Mouse (Mus musculus) hindbrain, embryonic 15.5 days (tissue): ENCODE data around the gene Poc1b. TPM values are rescaled to one million over a fixed set of nuclear protein-coding genes. Genes with fewer than 3 reads are reported as not detected.
"Not testable (repeated sequence)": the region's sequence is repeated elsewhere in the genome, so short reads cannot be mapped to it uniquely, and the experiment has no call there.

ENCODE experiments used
- ATAC-seq: fragments of 200-750 bp; cut with Nextera tagmentation; 2 replicates; pipeline ENCODE4 v1.8.0; 2017; ENCODE audit warnings: low read depth, moderate number of reproducible peaks, moderate TSS enrichment; ENCODE audit not compliant: low FRiP score
- H3K27ac ChIP-seq: fragments of 300-500 bp; sonication (generic); replicated peaks from 2 replicates; pipeline ENCODE4 v1.5.1; 2015; ENCODE audit warnings: mild to moderate bottlenecking, inconsistent platforms
- H3K27me3 ChIP-seq: fragments of 300-500 bp; sonication (generic); 2 replicates; pipeline ENCODE4 v1.6.1; 2015; ENCODE audit warnings: control low read depth, inconsistent platforms
- H3K36me3 ChIP-seq: fragments of 300-500 bp; sonication (generic); 2 replicates; pipeline ENCODE4 v1.6.1; 2015; ENCODE audit warnings: control low read depth, inconsistent platforms
- H3K4me1 ChIP-seq: fragments of 300-500 bp; sonication (generic); replicated peaks from 2 replicates; pipeline ENCODE4 v1.6.1; 2015; ENCODE audit warnings: control low read depth, inconsistent platforms
- H3K4me2 ChIP-seq: fragments of 300-500 bp; sonication (generic); 2 replicates; pipeline ENCODE4 v1.6.1; 2015; ENCODE audit warnings: moderate library complexity, mild to moderate bottlenecking, inconsistent platforms
- H3K4me3 ChIP-seq: fragments of 300-500 bp; sonication (generic); 2 replicates; pipeline ENCODE4 v1.5.1; 2015; ENCODE audit warnings: mild to moderate bottlenecking, inconsistent platforms
- H3K9ac ChIP-seq: fragments of 300-500 bp; sonication (generic); 2 replicates; pipeline ENCODE4 v1.6.1; 2015; ENCODE audit warnings: inconsistent platforms
- H3K9me3 ChIP-seq: fragments of 300-500 bp; sonication (generic); 2 replicates; pipeline ENCODE4 v1.6.1; 2016; ENCODE audit warnings: control low read depth, inconsistent platforms
- WGBS: fragments of 180-500 bp; shearing (Covaris S2); methylation state at CpG from one replicate; pipeline ENCODE4 v1.1.7; 2015; 5-methylcytosine and 5-hydroxymethylcytosine counted together
- polyA plus RNA-seq: library from polyadenylated mRNA; unstranded; fragments of >200 nt; fragmentation: Nextera tagmentation; extraction: Ambion mirVana; gene quantifications from 2 replicates; pipeline ENCODE4 v1.2.1, GENCODE M21; 2015

Gene Poc1b
- polyA plus RNA-seq, 1 experiment from 2014 or later: 15.4 TPM

- Histone ChIP-seq H3K36me3 (no peaks in the 10 kb centered on the region; the same call in 1 of the 2 replicates), H3K9ac (no peak overlapping the region), H3K27ac (no peak overlapping the region), H3K4me3 (no peak overlapping the region), H3K4me2 (no peak overlapping the region), H3K27me3 (no peaks in the 10 kb centered on the region), H3K9me3 (no peaks in the 10 kb centered on the region), H3K4me1 (peaks cover 11% of the 10 kb centered on the region; the same call in 1 of the 2 replicates)
- WGBS: 91% methylated on average over 16 of the region's 16 CpGs
- ATAC-seq: no peak
Observed at GRCm38 (mm10) chr10:99133321-99133875, 26.6 kb downstream of the Poc1b start.

GRCm38 (mm10) chr10:99136337-99136736 is 29.5 kb downstream of the Poc1b start:
- H3K9me3 ChIP-seq: no peaks in the 10 kb centered on the region
- H3K27ac ChIP-seq: no peak overlapping the region
- no peak overlapping the region for H3K4me3 ChIP-seq
- no peaks in the 10 kb centered on the region for H3K27me3 ChIP-seq
- peaks cover 4% of the 10 kb centered on the region; the same call in 1 of the 2 replicates for H3K4me1 ChIP-seq
- H3K36me3 ChIP-seq: peaks cover 4% of the 10 kb centered on the region; the same call in 1 of the 2 replicates
- ATAC-seq: no peak
- 59% methylated on average over 5 of the region's 5 CpGs for WGBS
- H3K4me2 ChIP-seq: no peak overlapping the region
- H3K9ac ChIP-seq: no peak overlapping the region

GRCm38 (mm10) chr10:99145611-99146010 is 38.8 kb downstream of the Poc1b start:
- Histone ChIP-seq H3K4me2 (no peak overlapping the region), H3K27me3 (no peaks in the 10 kb centered on the region), H3K4me3 (no peak overlapping the region), H3K27ac (no peak overlapping the region), H3K9ac (no peak overlapping the region), H3K4me1 (no peaks in the 10 kb centered on the region), H3K36me3 (no peaks in the 10 kb centered on the region), H3K9me3 (no peaks in the 10 kb centered on the region)
- WGBS: 80% methylated on average over 8 of the region's 8 CpGs
- no peak for ATAC-seq

- ATAC-seq: no peak
- 94% methylated on average over 8 of the region's 8 CpGs for WGBS
Observed at GRCm38 (mm10) chr10:99146596-99146995, 39.8 kb downstream of the Poc1b start.

GRCm38 (mm10) chr10:99150016-99150415 is 43.2 kb downstream of the Poc1b start:
- no peak overlapping the region for H3K9ac ChIP-seq
- H3K27me3 ChIP-seq: no peaks in the 10 kb centered on the region
- ATAC-seq: no peak
- H3K4me2 ChIP-seq: no peak overlapping the region
- H3K36me3 ChIP-seq: no peaks in the 10 kb centered on the region
- WGBS: 96% methylated on average over 6 of the region's 6 CpGs
- no peak overlapping the region for H3K4me3 ChIP-seq
- no peaks in the 10 kb centered on the region for H3K9me3 ChIP-seq
- H3K27ac ChIP-seq: no peak overlapping the region
- H3K4me1 ChIP-seq: no peaks in the 10 kb centered on the region

More at GRCm38 (mm10) chr10:99146596-99146995, 39.8 kb downstream of the Poc1b start:
- Histone ChIP-seq H3K27ac (no peak overlapping the region), H3K36me3 (no peaks in the 10 kb centered on the region), H3K4me1 (no peaks in the 10 kb centered on the region), H3K4me3 (no peak overlapping the region), H3K27me3 (no peaks in the 10 kb centered on the region), H3K4me2 (no peak overlapping the region), H3K9ac (no peak overlapping the region), H3K9me3 (no peaks in the 10 kb centered on the region)

GRCm38 (mm10) chr10:99151580-99151979 is 44.7 kb downstream of the Poc1b start:
- H3K9ac ChIP-seq: no peak overlapping the region
- 93% methylated on average over 1 of the region's 1 CpGs for WGBS
- H3K4me2 ChIP-seq: no peak overlapping the region
- no peaks in the 10 kb centered on the region for H3K9me3 ChIP-seq
- H3K4me3 ChIP-seq: no peak overlapping the region
- H3K36me3 ChIP-seq: 0 out of 2 replicates have a peak, but pooled peaks cover 3% of the 10 kb centered on the region
- H3K27me3 ChIP-seq: no peaks in the 10 kb centered on the region
- no peak for ATAC-seq
- H3K4me1 ChIP-seq: no peaks in the 10 kb centered on the region
- no peak overlapping the region for H3K27ac ChIP-seq

GRCm38 (mm10) chr10:99152063-99152462 is 45.2 kb downstream of the Poc1b start:
- no peak for ATAC-seq
- H3K36me3 ChIP-seq: 0 out of 2 replicates have a peak, but pooled peaks cover 3% of the 10 kb centered on the region
- no peak overlapping the region for H3K9ac ChIP-seq
- no peaks in the 10 kb centered on the region for H3K9me3 ChIP-seq
- no peak overlapping the region for H3K4me3 ChIP-seq
- H3K27ac ChIP-seq: no peak overlapping the region
- H3K4me2 ChIP-seq: no peak overlapping the region
- no peaks in the 10 kb centered on the region for H3K27me3 ChIP-seq
- WGBS: 91% methylated on average over 6 of the region's 6 CpGs
- no peaks in the 10 kb centered on the region for H3K4me1 ChIP-seq

GRCm38 (mm10) chr10:99154635-99155034 is 47.8 kb downstream of the Poc1b start:
- Histone ChIP-seq H3K27me3 (no peaks in the 10 kb centered on the region), H3K4me3 (no peak overlapping the region), H3K9me3 (no peaks in the 10 kb centered on the region), H3K4me1 (no peaks in the 10 kb centered on the region), H3K4me2 (no peak overlapping the region), H3K9ac (no peak overlapping the region), H3K27ac (no peak overlapping the region), H3K36me3 (0 out of 2 replicates have a peak, but pooled peaks cover 3% of the 10 kb centered on the region)
- 91% methylated on average over 8 of the region's 8 CpGs for WGBS
- ATAC-seq: no peak

- H3K9ac ChIP-seq: no peak overlapping the region
- no peak for ATAC-seq
- no peaks in the 10 kb centered on the region for H3K27me3 ChIP-seq
- H3K9me3 ChIP-seq: no peaks in the 10 kb centered on the region
- WGBS: 96% methylated on average over 5 of the region's 5 CpGs
- H3K4me2 ChIP-seq: no peak overlapping the region
- H3K27ac ChIP-seq: no peak overlapping the region
- no peaks in the 10 kb centered on the region for H3K4me1 ChIP-seq
- H3K4me3 ChIP-seq: no peak overlapping the region
- H3K36me3 ChIP-seq: 0 out of 2 replicates have a peak, but pooled peaks cover 3% of the 10 kb centered on the region
Observed at GRCm38 (mm10) chr10:99156808-99157207, 50.0 kb downstream of the Poc1b start.

GRCm38 (mm10) chr10:99157697-99158096 is 50.9 kb downstream of the Poc1b start:
- not testable (repeated sequence) for H3K9me3 ChIP-seq, H3K36me3 ChIP-seq, H3K4me3 ChIP-seq, H3K4me2 ChIP-seq, H3K27me3 ChIP-seq, H3K9ac ChIP-seq, ATAC-seq, H3K4me1 ChIP-seq, H3K27ac ChIP-seq
- whole genome bisulfite sequencing: 93% methylated on average over 10 of the region's 10 CpGs

- 44% methylated on average over 8 of the region's 8 CpGs for WGBS
- ATAC-seq: no peak
- no peak overlapping the region for H3K27ac ChIP-seq
Observed at GRCm38 (mm10) chr10:99161987-99162582, 55.2 kb downstream of the Poc1b start.

GRCm38 (mm10) chr10:99163002-99163401 is 56.2 kb downstream of the Poc1b start:
- no peaks in the 10 kb centered on the region for H3K36me3 ChIP-seq
- no peak overlapping the region for H3K9ac ChIP-seq
- H3K27ac ChIP-seq: no peak overlapping the region
- WGBS: 84% methylated on average over 5 of the region's 5 CpGs
- no peak overlapping the region for H3K4me3 ChIP-seq
- H3K4me1 ChIP-seq: no peaks in the 10 kb centered on the region
- H3K4me2 ChIP-seq: no peak overlapping the region
- H3K9me3 ChIP-seq: no peaks in the 10 kb centered on the region
- no peak for ATAC-seq
- no peaks in the 10 kb centered on the region for H3K27me3 ChIP-seq

More at GRCm38 (mm10) chr10:99161987-99162582, 55.2 kb downstream of the Poc1b start:
- no peak overlapping the region for H3K4me2 ChIP-seq
- no peaks in the 10 kb centered on the region for H3K4me1 ChIP-seq
- H3K27me3 ChIP-seq: no peaks in the 10 kb centered on the region
- H3K36me3 ChIP-seq: no peaks in the 10 kb centered on the region
- no peak overlapping the region for H3K9ac ChIP-seq
- no peaks in the 10 kb centered on the region for H3K9me3 ChIP-seq
- no peak overlapping the region for H3K4me3 ChIP-seq
